Mouse (Mus musculus) forebrain, embryonic 10.5 days (tissue): ENCODE data around the gene Rara. TPM values are rescaled to one million over a fixed set of nuclear protein-coding genes. Genes with fewer than 3 reads are reported as not detected.

Source experiments
- polyA plus RNA-seq: library from polyadenylated mRNA; unstranded; fragments of >200 nt; fragmentation: Nextera tagmentation; extraction: Ambion mirVana; gene quantifications from 2 replicates; pipeline ENCODE4 v1.2.1, GENCODE M21; 2016

Rara gene
- polyA plus RNA-seq, 1 experiment from 2014 or later = 16.9 TPM

Other genes with a start within 250 kb of the Rara start
- gene Psmd3, start 245.3 kb upstream of the Rara start, polyA plus RNA-seq = 255 and 259 TPM in 2 replicates
- not detected in 2 replicates for gene Csf3, start 226.6 kb upstream of the Rara start, polyA plus RNA-seq
- 69.7 and 77.3 TPM in 2 replicates for gene Med24, start 198.4 kb upstream of the Rara start, polyA plus RNA-seq
- gene Thra, start 187.2 kb upstream of the Rara start, polyA plus RNA-seq = 9.5 and 10.9 TPM in 2 replicates
- gene Nr1d1, start 152.5 kb upstream of the Rara start, polyA plus RNA-seq = 1.5 TPM in 2 replicates
- 22.9 and 24.1 TPM in 2 replicates for gene Msl1, start 132.3 kb upstream of the Rara start, polyA plus RNA-seq
- 45.7 and 49.7 TPM in 2 replicates for gene Casc3, start 122.9 kb upstream of the Rara start, polyA plus RNA-seq
- gene Rapgefl1, start 91.0 kb upstream of the Rara start, polyA plus RNA-seq = 1.00 and 1.2 TPM in 2 replicates
- gene Wipf2, start 64.2 kb upstream of the Rara start, polyA plus RNA-seq = 4.5 and 4.7 TPM in 2 replicates
- 68.7 and 75.8 TPM in 2 replicates for gene Cdc6, start 20.0 kb upstream of the Rara start, polyA plus RNA-seq
- 0.20 and 0.24 TPM in 2 replicates for gene Gjd3, start 55.2 kb downstream of the Rara start, polyA plus RNA-seq
- 366 and 373 TPM in 2 replicates for gene Top2a, start 96.4 kb downstream of the Rara start, polyA plus RNA-seq
- 364 and 368 TPM in 2 replicates for gene Igfbp4, start 113.4 kb downstream of the Rara start, polyA plus RNA-seq
- gene Tns4, start 161.5 kb downstream of the Rara start, polyA plus RNA-seq = 0.49 and 0.81 TPM in 2 replicates
- 0.25 and 0.30 TPM in 2 replicates for gene Ccr7, start 227.3 kb downstream of the Rara start, polyA plus RNA-seq